Mouse (Mus musculus): Measurements from ENCODE around the gene Tspan10. TPM values are rescaled to one million over a fixed set of nuclear protein-coding genes. Genes with fewer than 3 reads are reported as not detected.

Gene Tspan10
- polyA plus RNA-seq, 1 experiment from 2014 or later = not detected

- peak overlapping the region; percentile 86 for H3K9ac ChIP-seq (replicated peaks)
- no peaks in the 10 kb centered on the region for H3K9me3 ChIP-seq (replicated peaks)
- peak overlapping the region; percentile 95 for H3K4me3 ChIP-seq (replicated peaks)
- peak overlapping the region; percentile 91; the same call in 1 of the 2 replicates for H3K27ac ChIP-seq (replicated peaks)
- no peak for ATAC-seq (ENCODE audit: low FRiP score)
- H3K27me3 ChIP-seq (replicated peaks) = no peaks in the 10 kb centered on the region
- 11% methylated on average over 10 of the region's 10 CpGs for WGBS
- H3K36me3 ChIP-seq = peaks cover 61% of the 10 kb centered on the region
- peak overlapping the region; percentile 79 for H3K4me2 ChIP-seq
- H3K4me1 ChIP-seq = peaks cover 26% of the 10 kb centered on the region
These were observed 42.8 kb downstream of the Tspan10 start for GRCm38 (mm10) chr11:120485251-120485650.

DNA sequence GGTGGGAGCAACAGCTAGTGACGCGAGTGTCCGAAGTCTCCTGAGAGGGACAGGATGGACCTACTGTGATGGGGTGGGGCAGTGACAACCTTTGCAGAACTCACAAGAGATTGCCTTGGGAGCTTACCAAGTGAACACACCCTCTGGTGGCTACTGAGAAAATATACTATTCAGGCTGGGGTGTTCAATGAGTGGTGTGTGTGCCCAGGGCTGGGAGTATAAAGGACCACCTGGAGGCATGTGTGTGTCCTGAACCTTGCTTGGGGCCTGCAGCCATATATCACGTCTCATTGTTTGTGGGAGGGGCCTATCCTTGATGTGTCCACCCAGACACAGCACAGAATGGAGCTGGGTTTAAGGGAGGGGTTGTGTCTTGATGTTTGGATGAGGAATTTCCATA is 46.1 kb downstream of the Tspan10 start:
- WGBS = 79% methylated on average over 4 of the region's 4 CpGs
- Histone ChIP-seq H3K9ac (replicated peaks) (no peak overlapping the region), H3K4me3 (replicated peaks) (no peak overlapping the region), H3K27ac (replicated peaks) (no peak overlapping the region), H3K4me2 (no peak overlapping the region), H3K36me3 (peaks cover 31% of the 10 kb centered on the region), H3K9me3 (replicated peaks) (no peaks in the 10 kb centered on the region), H3K27me3 (replicated peaks) (no peaks in the 10 kb centered on the region), H3K4me1 (peaks cover 54% of the 10 kb centered on the region)
- ATAC-seq (ENCODE audit: low FRiP score) = no peak

- Histone ChIP-seq H3K36me3 (peaks cover 29% of the 10 kb centered on the region), H3K9me3 (replicated peaks) (no peaks in the 10 kb centered on the region), H3K4me3 (replicated peaks) (no peak overlapping the region), H3K4me2 (no peak overlapping the region), H3K4me1 (peaks cover 54% of the 10 kb centered on the region), H3K27me3 (replicated peaks) (no peaks in the 10 kb centered on the region), H3K27ac (replicated peaks) (peak overlapping the region; percentile 63), H3K9ac (replicated peaks) (no peak overlapping the region)
- no peak for ATAC-seq (ENCODE audit: low FRiP score)
- 65% methylated on average over 4 of the region's 4 CpGs for WGBS
These were observed 46.8 kb downstream of the Tspan10 start for GRCm38 (mm10) chr11:120489054-120489761.

GRCm38 (mm10) chr11:120490291-120491046 is 48.0 kb downstream of the Tspan10 start:
- Histone ChIP-seq H3K4me2 (peak overlapping the region; percentile 99; the same call in 1 of the 2 replicates), H3K36me3 (peaks cover 40% of the 10 kb centered on the region), H3K9ac (replicated peaks) (no peak overlapping the region), H3K4me1 (peaks cover 49% of the 10 kb centered on the region), H3K9me3 (replicated peaks) (no peaks in the 10 kb centered on the region), H3K27ac (replicated peaks) (peak overlapping the region; percentile 83), H3K27me3 (replicated peaks) (no peaks in the 10 kb centered on the region), H3K4me3 (replicated peaks) (0 out of 2 replicates have a peak overlapping the region, but pooled peaks have one; percentile 99)
- WGBS = 36% methylated on average over 4 of the region's 4 CpGs
- no peak for ATAC-seq (ENCODE audit: low FRiP score)

- Histone ChIP-seq H3K4me1 (peaks cover 43% of the 10 kb centered on the region), H3K27ac (replicated peaks) (peak within 1 kb of the TSS; percentile 83), H3K4me2 (peak within 1 kb of the TSS; percentile 99), H3K4me3 (replicated peaks) (peak within 1 kb of the TSS; percentile 99), H3K27me3 (replicated peaks) (no peaks in the 10 kb centered on the region), H3K9ac (replicated peaks) (peak within 1 kb of the TSS; percentile 82), H3K9me3 (replicated peaks) (no peaks in the 10 kb centered on the region), H3K36me3 (peaks cover 43% of the 10 kb centered on the region)
- WGBS = 0% methylated on average over 35 of the region's 35 CpGs
- peak; percentile 92 for ATAC-seq (ENCODE audit: low FRiP score)
These were observed 49.0 kb downstream of the Tspan10 start, which contains the start of gene Slc25a10 for GRCm38 (mm10) chr11:120491317-120492023. Slc25a10 (plus strand) TSS chr11:120491840.

GRCm38 (mm10) chr11:120492024-120492877 is 49.8 kb downstream of the Tspan10 start:
- H3K27me3 ChIP-seq (replicated peaks) = no peaks in the 10 kb centered on the region
- H3K9ac ChIP-seq (replicated peaks) = peak overlapping the region; percentile 82
- H3K4me1 ChIP-seq = peaks cover 43% of the 10 kb centered on the region
- peak; percentile 44 for ATAC-seq (ENCODE audit: low FRiP score)
- H3K9me3 ChIP-seq (replicated peaks) = no peaks in the 10 kb centered on the region
- H3K4me3 ChIP-seq (replicated peaks) = peak overlapping the region; percentile 99
- peaks cover 44% of the 10 kb centered on the region for H3K36me3 ChIP-seq
- peak overlapping the region; percentile 83 for H3K27ac ChIP-seq (replicated peaks)
- WGBS = under 1% methylated on average over 47 of the region's 48 CpGs
- peak overlapping the region; percentile 99 for H3K4me2 ChIP-seq

GRCm38 (mm10) chr11:120492878-120493203 is 50.4 kb downstream of the Tspan10 start:
- Histone ChIP-seq H3K9ac (replicated peaks) (peak overlapping the region; percentile 82), H3K9me3 (replicated peaks) (no peaks in the 10 kb centered on the region), H3K4me2 (peak overlapping the region; percentile 99), H3K4me3 (replicated peaks) (peak overlapping the region; percentile 99), H3K36me3 (peaks cover 42% of the 10 kb centered on the region), H3K27me3 (replicated peaks) (no peaks in the 10 kb centered on the region), H3K4me1 (peaks cover 43% of the 10 kb centered on the region), H3K27ac (replicated peaks) (peak overlapping the region; percentile 83)
- no peak for ATAC-seq (ENCODE audit: low FRiP score)
- WGBS = 26% methylated on average over 3 of the region's 3 CpGs

DNA sequence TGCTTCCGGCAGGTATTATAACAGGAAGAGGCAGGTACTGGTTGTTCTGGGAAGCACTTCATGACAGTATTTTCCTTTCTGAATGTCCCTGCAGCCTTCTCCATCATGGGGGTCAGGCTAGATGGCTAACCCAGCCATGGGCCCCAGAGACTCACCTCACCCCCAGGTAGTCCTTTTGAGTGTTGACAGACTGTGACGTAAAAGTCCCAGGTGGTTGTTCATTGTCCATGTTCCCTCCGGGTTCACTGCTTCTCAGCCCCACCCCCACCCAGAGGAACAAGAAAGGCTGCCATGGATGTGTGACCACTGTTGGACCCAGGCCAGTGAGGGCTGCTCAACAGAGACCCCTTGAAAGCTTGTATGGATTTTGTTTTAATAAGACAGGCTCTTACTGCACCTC is 50.9 kb downstream of the Tspan10 start:
- WGBS = 46% methylated on average over 3 of the region's 3 CpGs
- no peaks in the 10 kb centered on the region for H3K9me3 ChIP-seq (replicated peaks)
- ATAC-seq (ENCODE audit: low FRiP score) = no peak
- H3K27ac ChIP-seq (replicated peaks) = peak overlapping the region; percentile 83
- H3K4me3 ChIP-seq (replicated peaks) = peak overlapping the region; percentile 99
- H3K4me1 ChIP-seq = peaks cover 43% of the 10 kb centered on the region
- no peaks in the 10 kb centered on the region for H3K27me3 ChIP-seq (replicated peaks)
- H3K36me3 ChIP-seq = peaks cover 42% of the 10 kb centered on the region
- peak overlapping the region; percentile 82 for H3K9ac ChIP-seq (replicated peaks)
- peak overlapping the region; percentile 99 for H3K4me2 ChIP-seq

- no peak for ATAC-seq (ENCODE audit: low FRiP score)
- 86% methylated on average over 3 of the region's 3 CpGs for WGBS
- Histone ChIP-seq H3K4me1 (peaks cover 43% of the 10 kb centered on the region), H3K9me3 (replicated peaks) (no peaks in the 10 kb centered on the region), H3K27me3 (replicated peaks) (no peaks in the 10 kb centered on the region), H3K36me3 (peaks cover 42% of the 10 kb centered on the region), H3K4me2 (peak overlapping the region; percentile 99; the same call in 1 of the 2 replicates), H3K27ac (replicated peaks) (no peak overlapping the region), H3K4me3 (replicated peaks) (peak overlapping the region; percentile 99; the same call in 1 of the 2 replicates), H3K9ac (replicated peaks) (0 out of 2 replicates have a peak overlapping the region, but pooled peaks have one; percentile 82)
These were observed 51.5 kb downstream of the Tspan10 start for GRCm38 (mm10) chr11:120493911-120494310.
